Mouse (Mus musculus): ENCODE measurements at regions not wholly inside any gene's neighbourhood (a gene's known extent, or its start where the extent isn't known, plus 50 kb on each side); places are given as distances from the start of the nearest gene placed in this dataset.

GRCm38 (mm10) chr8:35143684-35144083 is 621.9 kb upstream of the Gm19410 start:
- Histone ChIP-seq H3K27ac (ENCODE audit: insufficient read depth, low read length) (no peak overlapping the region), H3K4me3 (ENCODE audit: extremely low read depth, insufficient read depth, insufficient read length) (no peak overlapping the region), H3K36me3 (ENCODE audit: control insufficient read depth, insufficient read depth, low read length) (no peaks in the 10 kb centered on the region), H3K27me3 (ENCODE audit: control insufficient read depth, insufficient read depth, low read length) (no peaks in the 10 kb centered on the region), H3K4me1 (ENCODE audit: control insufficient read depth, insufficient read depth, insufficient read length) (no peaks in the 10 kb centered on the region)
- no peak for DNase-seq (ENCODE audit: low read depth in 1 of 2, low spot score in 2 of 2)
- TF ChIP-seq POLR2A (IDR thresholded peaks at IDR 0.05; ENCODE audit: low read depth, low read length) = no peak
- TF ChIP-seq CTCF (IDR thresholded peaks at IDR 0.05; ENCODE audit: extremely low read depth, insufficient read depth, insufficient read length, insufficient replicate concordance) = no peak
- WGBS = 85% methylated on average over 7 of the region's 7 CpGs

- H3K36me3 ChIP-seq (ENCODE audit: control insufficient read depth, insufficient read depth, low read length) = no peaks in the 10 kb centered on the region
- no peaks in the 10 kb centered on the region for H3K27me3 ChIP-seq (ENCODE audit: control insufficient read depth, insufficient read depth, low read length)
- no peak overlapping the region for H3K4me3 ChIP-seq (ENCODE audit: extremely low read depth, insufficient read depth, insufficient read length)
- no peak overlapping the region for H3K27ac ChIP-seq (ENCODE audit: insufficient read depth, low read length)
- TF ChIP-seq CTCF (IDR thresholded peaks at IDR 0.05; ENCODE audit: extremely low read depth, insufficient read depth, insufficient read length, insufficient replicate concordance) = no peak
- TF ChIP-seq POLR2A (IDR thresholded peaks at IDR 0.05; ENCODE audit: low read depth, low read length) = no peak
- 82% methylated on average over 4 of the region's 4 CpGs for WGBS
- no peaks in the 10 kb centered on the region for H3K4me1 ChIP-seq (ENCODE audit: control insufficient read depth, insufficient read depth, insufficient read length)
- DNase-seq (ENCODE audit: low read depth in 1 of 2, low spot score in 2 of 2) = no peak
Measured at GRCm38 (mm10) chr8:35144401-35144800, 621.2 kb upstream of the Gm19410 start.

GRCm38 (mm10) chr8:35147481-35147880 is 618.1 kb upstream of the Gm19410 start:
- Histone ChIP-seq H3K27ac (ENCODE audit: insufficient read depth, low read length) (no peak overlapping the region), H3K4me1 (ENCODE audit: control insufficient read depth, insufficient read depth, insufficient read length) (no peaks in the 10 kb centered on the region), H3K36me3 (ENCODE audit: control insufficient read depth, insufficient read depth, low read length) (no peaks in the 10 kb centered on the region), H3K4me3 (ENCODE audit: extremely low read depth, insufficient read depth, insufficient read length) (no peak overlapping the region), H3K27me3 (ENCODE audit: control insufficient read depth, insufficient read depth, low read length) (no peaks in the 10 kb centered on the region)
- no peak for TF ChIP-seq CTCF (IDR thresholded peaks at IDR 0.05; ENCODE audit: extremely low read depth, insufficient read depth, insufficient read length, insufficient replicate concordance)
- no peak for TF ChIP-seq POLR2A (IDR thresholded peaks at IDR 0.05; ENCODE audit: low read depth, low read length)
- 92% methylated on average over 8 of the region's 8 CpGs for WGBS
- DNase-seq (ENCODE audit: low read depth in 1 of 2, low spot score in 2 of 2) = no peak

GRCm38 (mm10) chr8:35147967-35148366 is 617.6 kb upstream of the Gm19410 start:
- TF ChIP-seq CTCF (IDR thresholded peaks at IDR 0.05; ENCODE audit: extremely low read depth, insufficient read depth, insufficient read length, insufficient replicate concordance) (no peak), POLR2A (IDR thresholded peaks at IDR 0.05; ENCODE audit: low read depth, low read length) (no peak)
- H3K4me3 ChIP-seq (ENCODE audit: extremely low read depth, insufficient read depth, insufficient read length) = no peak overlapping the region
- H3K4me1 ChIP-seq (ENCODE audit: control insufficient read depth, insufficient read depth, insufficient read length) = no peaks in the 10 kb centered on the region
- no peaks in the 10 kb centered on the region for H3K27me3 ChIP-seq (ENCODE audit: control insufficient read depth, insufficient read depth, low read length)
- H3K36me3 ChIP-seq (ENCODE audit: control insufficient read depth, insufficient read depth, low read length) = no peaks in the 10 kb centered on the region
- H3K27ac ChIP-seq (ENCODE audit: insufficient read depth, low read length) = no peak overlapping the region
- 87% methylated on average over 8 of the region's 8 CpGs for WGBS
- no peak for DNase-seq (ENCODE audit: low read depth in 1 of 2, low spot score in 2 of 2)

- H3K4me1 ChIP-seq (ENCODE audit: control insufficient read depth, insufficient read depth, insufficient read length) = no peaks in the 10 kb centered on the region
- DNase-seq (ENCODE audit: low read depth in 1 of 2, low spot score in 2 of 2) = no peak
- 83% methylated on average over 7 of the region's 8 CpGs for WGBS
- H3K36me3 ChIP-seq (ENCODE audit: control insufficient read depth, insufficient read depth, low read length) = no peaks in the 10 kb centered on the region
- H3K27ac ChIP-seq (ENCODE audit: insufficient read depth, low read length) = no peak overlapping the region
- no peaks in the 10 kb centered on the region for H3K27me3 ChIP-seq (ENCODE audit: control insufficient read depth, insufficient read depth, low read length)
- TF ChIP-seq CTCF (IDR thresholded peaks at IDR 0.05; ENCODE audit: extremely low read depth, insufficient read depth, insufficient read length, insufficient replicate concordance) (no peak), POLR2A (IDR thresholded peaks at IDR 0.05; ENCODE audit: low read depth, low read length) (no peak)
- no peak overlapping the region for H3K4me3 ChIP-seq (ENCODE audit: extremely low read depth, insufficient read depth, insufficient read length)
Measured at GRCm38 (mm10) chr8:35152585-35152984, 613.0 kb upstream of the Gm19410 start.

- no peak overlapping the region for H3K4me3 ChIP-seq (ENCODE audit: extremely low read depth, insufficient read depth, insufficient read length)
- H3K27me3 ChIP-seq (ENCODE audit: control insufficient read depth, insufficient read depth, low read length) = no peaks in the 10 kb centered on the region
- H3K4me1 ChIP-seq (ENCODE audit: control insufficient read depth, insufficient read depth, insufficient read length) = no peaks in the 10 kb centered on the region
- H3K27ac ChIP-seq (ENCODE audit: insufficient read depth, low read length) = no peak overlapping the region
- WGBS = 73% methylated on average over 5 of the region's 5 CpGs
- TF ChIP-seq CTCF (IDR thresholded peaks at IDR 0.05; ENCODE audit: extremely low read depth, insufficient read depth, insufficient read length, insufficient replicate concordance) (no peak), POLR2A (IDR thresholded peaks at IDR 0.05; ENCODE audit: low read depth, low read length) (no peak)
- no peak for DNase-seq (ENCODE audit: low read depth in 1 of 2, low spot score in 2 of 2)
- no peaks in the 10 kb centered on the region for H3K36me3 ChIP-seq (ENCODE audit: control insufficient read depth, insufficient read depth, low read length)
Measured at GRCm38 (mm10) chr8:35156272-35156671, 609.3 kb upstream of the Gm19410 start.

GRCm38 (mm10) chr8:35157711-35158110 is 607.9 kb upstream of the Gm19410 start:
- Histone ChIP-seq H3K36me3 (ENCODE audit: control insufficient read depth, insufficient read depth, low read length) (no peaks in the 10 kb centered on the region), H3K4me1 (ENCODE audit: control insufficient read depth, insufficient read depth, insufficient read length) (no peaks in the 10 kb centered on the region), H3K4me3 (ENCODE audit: extremely low read depth, insufficient read depth, insufficient read length) (no peak overlapping the region), H3K27me3 (ENCODE audit: control insufficient read depth, insufficient read depth, low read length) (no peaks in the 10 kb centered on the region), H3K27ac (ENCODE audit: insufficient read depth, low read length) (no peak overlapping the region)
- WGBS = 70% methylated on average over 6 of the region's 6 CpGs
- DNase-seq (ENCODE audit: low read depth in 1 of 2, low spot score in 2 of 2) = no peak
- TF ChIP-seq POLR2A (IDR thresholded peaks at IDR 0.05; ENCODE audit: low read depth, low read length) = no peak
- TF ChIP-seq CTCF (IDR thresholded peaks at IDR 0.05; ENCODE audit: extremely low read depth, insufficient read depth, insufficient read length, insufficient replicate concordance) = no peak
